Mouse (Mus musculus): ENCODE data around the gene Rps29.

DNA sequence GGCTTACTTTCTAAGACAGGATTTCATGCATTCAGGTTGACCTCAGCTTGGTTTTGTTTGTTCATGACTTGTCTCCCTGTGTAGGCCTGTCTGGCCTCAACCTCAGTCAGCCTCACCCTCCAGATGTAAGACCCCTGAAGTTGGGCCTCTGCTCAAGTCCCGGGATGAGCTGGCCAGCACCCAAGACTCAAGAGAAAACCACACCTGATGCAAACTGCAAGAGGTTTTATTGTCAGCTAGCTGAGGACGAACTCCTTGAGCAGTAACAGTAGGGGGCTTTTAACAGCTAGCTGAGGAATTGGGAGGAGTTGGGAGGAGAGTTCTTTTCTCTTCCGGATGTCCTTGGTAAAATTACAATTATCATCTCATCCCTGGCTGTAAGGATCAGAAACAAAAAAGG is 18.5 kb upstream of the Rps29 start:
- TF ChIP-seq TAL1 (conservative IDR thresholded peaks at IDR 0.05; ENCODE audit: low read depth, low read length): no peak
- no peak for TF ChIP-seq CTCF (IDR thresholded peaks at IDR 0.05; ENCODE audit: low read depth, low read length)
- TF ChIP-seq GATA2 (IDR thresholded peaks at IDR 0.05; ENCODE audit: borderline replicate concordance, low read depth, low read length): no peak
- TF ChIP-seq GATA1 (IDR thresholded peaks at IDR 0.05; ENCODE audit: borderline replicate concordance, low read length): no peak

All from G1E (cell line).